Mouse (Mus musculus) heart, postnatal 0 days (tissue): ENCODE measurements around the gene Gsta1.
"Not testable (repeated sequence)": the region's sequence is repeated elsewhere in the genome, so short reads cannot be mapped to it uniquely, and the experiment has no call there.

ENCODE experiments used
- CTCF ChIP-seq: IDR thresholded peaks from 2 replicates; pipeline ENCODE4 v1.5.1; 2016; ENCODE audit warnings: antibody characterized with exemption, control low read depth, low read depth
- EP300 ChIP-seq: IDR thresholded peaks from 2 replicates; pipeline ENCODE4 v1.6.1; 2016; ENCODE audit warnings: antibody characterized with exemption, low read depth

DNA sequence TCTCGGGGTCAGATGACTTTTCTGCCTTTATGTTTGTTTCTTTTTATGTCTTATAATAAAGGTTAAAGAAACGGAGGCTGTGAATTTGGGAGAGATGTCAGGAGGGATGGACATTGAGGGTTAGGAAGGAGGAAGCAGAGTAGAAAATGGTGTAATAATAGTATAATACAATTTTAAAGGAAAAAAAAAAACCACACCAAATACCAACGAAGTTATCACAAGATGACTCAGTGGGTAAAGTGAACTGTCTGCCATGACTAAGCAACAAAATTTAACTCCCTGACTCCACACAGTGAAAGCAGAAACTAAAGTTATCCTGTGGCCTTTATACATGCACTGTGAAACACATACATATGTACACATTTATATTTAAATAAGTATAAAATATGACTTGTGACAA, 40.5 kb downstream of the Gsta1 start:
- not testable (repeated sequence) for TF ChIP-seq CTCF, EP300
